Mouse (Mus musculus) brain, embryonic 14.5 days (tissue): ENCODE measurements around the gene Ddi2.

Experiments used
- CTCF ChIP-seq: fragments of 200-500 bp; IDR thresholded peaks from 2 replicates; pipeline ENCODE4 v1.5.1; 2012; ENCODE audit warnings: inconsistent platforms, mild to moderate bottlenecking, moderate library complexity, borderline replicate concordance; ENCODE audit not compliant: insufficient read depth, insufficient read length; ENCODE audit errors: extremely low read depth
- POLR2A ChIP-seq: fragments of 200-500 bp; IDR thresholded peaks from 2 replicates; pipeline ENCODE4 v1.6.1; 2012; ENCODE audit warnings: mild to moderate bottlenecking, inconsistent platforms, borderline replicate concordance; ENCODE audit not compliant: poor library complexity, insufficient read depth, insufficient read length, severe bottlenecking; ENCODE audit errors: extremely low read depth

GRCm38 (mm10) chr4:141738015-141738414 is 14.8 kb upstream of the Ddi2 start:
- TF ChIP-seq CTCF (no peak), POLR2A (no peak)
